Mouse (Mus musculus) testis, adult 2 months (tissue): ENCODE measurements around the gene Tmem25.

Experiments
- CTCF ChIP-seq: fragments of 200-500 bp; IDR thresholded peaks from 2 replicates; pipeline ENCODE4 v1.5.1; 2012; ENCODE audit warnings: low read depth, mild to moderate bottlenecking, inconsistent platforms, low read length, moderate library complexity; ENCODE audit not compliant: control insufficient read depth, insufficient read depth, insufficient replicate concordance
- POLR2A ChIP-seq: fragments of 200-500 bp; IDR thresholded peaks from 2 replicates; pipeline ENCODE4 v1.6.1; 2012; ENCODE audit warnings: low read depth, mild to moderate bottlenecking, inconsistent platforms, low read length, moderate library complexity; ENCODE audit not compliant: control insufficient read depth

GRCm38 (mm10) chr9:44804678-44805077 lies 5.6 kb upstream of the Tmem25 start:
- TF ChIP-seq CTCF (no peak), POLR2A (no peak)
